ENCODE assay signal across 8 mouse cellular contexts in the genomic region with DNA sequence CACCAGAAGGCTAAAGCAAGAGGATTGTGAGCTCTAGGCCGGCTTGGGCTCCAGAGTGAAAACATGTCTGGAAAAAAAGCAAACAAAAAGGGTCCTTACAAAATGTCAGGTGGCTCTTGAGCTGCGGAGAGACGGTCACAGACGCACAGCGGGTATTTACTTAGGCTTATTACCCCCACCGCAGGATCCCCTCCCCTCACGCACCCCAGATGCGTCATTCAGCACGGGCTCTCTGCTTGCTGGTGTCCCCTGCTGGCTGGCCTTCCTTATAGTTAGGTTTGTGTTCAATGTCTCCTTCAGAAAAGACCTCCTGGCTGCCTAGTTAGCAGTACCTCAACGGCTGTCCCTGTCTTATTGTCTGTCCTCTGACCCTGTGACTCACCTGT. TPM values are rescaled to one million over a fixed set of nuclear protein-coding genes. Genes with fewer than 3 reads are reported as not detected.
DNase-seq lines count a peak whose midpoint lies in the region; ATAC-seq and TF ChIP-seq lines count a peak whose summit lies in the region.

No protein-coding gene starts in this region.

- H3K9me3 ChIP-seq in hindbrain, embryonic 14.5 days (ENCODE audit: control insufficient read depth, low read length) = no peaks in the 10 kb centered on the region
- H3K9me3 ChIP-seq in lung, postnatal 0 days (ENCODE audit: low read length) = no peaks in the 10 kb centered on the region

- no peaks in the 10 kb centered on the region for H3K36me3 ChIP-seq in hindbrain, embryonic 14.5 days (replicated peaks; ENCODE audit: control insufficient read depth, insufficient read depth)
- no peaks in the 10 kb centered on the region for H3K36me3 ChIP-seq in lung, postnatal 0 days (ENCODE audit: insufficient read depth, low read length)

- H3K4me1 ChIP-seq in hindbrain, embryonic 14.5 days (replicated peaks; ENCODE audit: control insufficient read depth, insufficient read depth, low read length) = peaks cover 11% of the 10 kb centered on the region
- H3K4me1 ChIP-seq in lung, postnatal 0 days (ENCODE audit: insufficient read depth, low read depth, low read length) = peaks cover 14% of the 10 kb centered on the region; the same call in 1 of the 2 replicates

- 2% methylated on average over 10 of the region's 10 CpGs for WGBS in hindbrain, embryonic 14.5 days
- WGBS in lung, postnatal 0 days = 8% methylated on average over 10 of the region's 10 CpGs

- ATAC-seq in hindbrain, embryonic 14.5 days (ENCODE audit: low FRiP score) = no peak
- peak; percentile 74 for ATAC-seq in lung, postnatal 0 days

- no peak overlapping the region for H3K27ac ChIP-seq in hindbrain, embryonic 14.5 days
- H3K27ac ChIP-seq in lung, postnatal 0 days (ENCODE audit: low read length) = no peak overlapping the region; the same call in 1 of the 2 replicates

- TF ChIP-seq CTCF in lung, postnatal 0 days (IDR thresholded peaks at IDR 0.05) = peak; percentile 73

- H3K4me3 ChIP-seq in hindbrain, embryonic 14.5 days (replicated peaks; ENCODE audit: low read length) = no peak overlapping the region
- 0 out of 2 replicates have a peak overlapping the region, but pooled peaks have one; percentile 67 for H3K4me3 ChIP-seq in lung, postnatal 0 days (ENCODE audit: low read depth, low read length)

- H3K4me2 ChIP-seq in hindbrain, embryonic 14.5 days (replicated peaks) = peak overlapping the region; percentile 74
- peak overlapping the region; percentile 97; the same call in 1 of the 2 replicates for H3K4me2 ChIP-seq in lung, postnatal 0 days (replicated peaks; ENCODE audit: low read depth, low read length)

- 0 out of 2 replicates have a peak, but pooled peaks cover 6% of the 10 kb centered on the region for H3K27me3 ChIP-seq in hindbrain, embryonic 14.5 days (ENCODE audit: control insufficient read depth, insufficient read depth, low read length)
- H3K27me3 ChIP-seq in lung, postnatal 0 days (replicated peaks; ENCODE audit: insufficient read depth, low read length) = no peaks in the 10 kb centered on the region

- no peak overlapping the region for H3K9ac ChIP-seq in hindbrain, embryonic 14.5 days
- H3K9ac ChIP-seq in lung, postnatal 0 days (replicated peaks; ENCODE audit: low read depth) = no peak overlapping the region; the same call in 1 of the 2 replicates

- peak; percentile 45 for DNase-seq in adrenal gland, postnatal 14 days
- no peak for DNase-seq in adrenal gland, postnatal 4 days (ENCODE audit: low spot score in 2 of 2)
- peak; percentile 33 for DNase-seq in right cerebral cortex, adult 18-20 months
- DNase-seq in right cerebral cortex, postnatal 36 days (ENCODE audit: low spot score in 2 of 2) = no peak
- DNase-seq in hindbrain, embryonic 14.5 days (ENCODE audit: low spot score) = no peak
- peak; percentile 78 for DNase-seq in lung, postnatal 0 days (ENCODE audit: low spot score)
- DNase-seq in right cerebral cortex, postnatal 25 days = peak; percentile 14
- DNase-seq in spleen, postnatal 36 days (ENCODE audit: low spot score in 2 of 2) = no peak

- TF ChIP-seq EP300 in lung, postnatal 0 days (IDR thresholded peaks at IDR 0.05) = peak; percentile 47; the same call in 1 of the 2 replicates

RNA-seq across cellular contexts. Expression of a gene that starts 23.1 kb away (rescaled TPM):
- total RNA-seq in adrenal gland, postnatal 14 days (2021) = 63.1 and 64.1 TPM in 2 replicates
- total RNA-seq in adrenal gland, postnatal 4 days (2021) = 100 to 1,000 TPM; 103 to 109 TPM
- polyA plus RNA-seq in hindbrain, embryonic 14.5 days (2014; fragmentation: Nextera tagmentation; extraction: Ambion mirVana) = 67.1 and 72.0 TPM in 2 replicates
- polyA plus RNA-seq in lung, postnatal 0 days (2015; fragmentation: Nextera tagmentation; extraction: Ambion mirVana) = 11.4 and 14.3 TPM in 2 replicates

Comparison
In these comparisons a context has a peak if more than half of its experiments do, and no peak if none do; other contexts are left out.
1. DNase-seq: peak in adrenal gland, postnatal 14 days (single experiment), right cerebral cortex, adult 18-20 months (single experiment), lung, postnatal 0 days (single experiment) and right cerebral cortex, postnatal 25 days (single experiment); none in adrenal gland, postnatal 4 days (0 of 2), right cerebral cortex, postnatal 36 days (0 of 2), hindbrain, embryonic 14.5 days (single experiment) and spleen, postnatal 36 days (0 of 2).